Mouse (Mus musculus) ES-E14 (cell line): Measurements from ENCODE around the gene Reps1. TPM values are rescaled to one million over a fixed set of nuclear protein-coding genes. Genes with fewer than 3 reads are reported as not detected.

Experiments
- DNase-seq: peaks from one replicate; pipeline ENCODE4 v3.0.0-alpha.2; 2013; ENCODE audit warnings: low read depth, low spot score
- H3K27ac ChIP-seq: 2 replicates; pipeline ENCODE4 v1.5.1; 2012; ENCODE audit warnings: low read depth, mild to moderate bottlenecking, low read length, moderate library complexity, mixed read lengths; ENCODE audit not compliant: poor library complexity, insufficient read depth, severe bottlenecking
- H3K36me3 ChIP-seq: 2 replicates; pipeline ENCODE4 v1.6.1; 2012; ENCODE audit warnings: mild to moderate bottlenecking, low read length, moderate library complexity, mixed read lengths; ENCODE audit not compliant: control insufficient read depth, poor library complexity, insufficient read depth, severe bottlenecking
- H3K4me1 ChIP-seq, 2 experiments: fragments of 150-350 bp in 1 of 2; sonication (generic) in 1 of 2; 2 replicates each; pipeline ENCODE4 v1.6.1; 2012; ENCODE audit warnings: low read length in 2 of 2, mild to moderate bottlenecking in 1 of 2, mixed read lengths in 1 of 2; ENCODE audit not compliant: control insufficient read depth in 2 of 2, insufficient read depth in 2 of 2, poor library complexity in 1 of 2
- H3K4me3 ChIP-seq, 2 experiments: fragments of 150-350 bp in 1 of 2; sonication (generic) in 1 of 2; 2 replicates each; pipeline ENCODE4 v1.5.1; 2012; ENCODE audit warnings: low read length in 2 of 2, low read depth in 1 of 2, mild to moderate bottlenecking in 1 of 2, mixed read lengths in 1 of 2; ENCODE audit not compliant: insufficient read depth in 1 of 2, poor library complexity in 1 of 2, severe bottlenecking in 1 of 2
- H3K9ac ChIP-seq: 2 replicates; pipeline ENCODE4 v1.6.1; 2012; ENCODE audit warnings: low read depth, mild to moderate bottlenecking, low read length, mixed read lengths; ENCODE audit not compliant: poor library complexity, insufficient read depth, severe bottlenecking
- H3K9me3 ChIP-seq: fragments of 150-350 bp; sonication (generic); 2 replicates; pipeline ENCODE4 v1.6.1; 2012; ENCODE audit warnings: low read depth, mild to moderate bottlenecking, low read length; ENCODE audit not compliant: control insufficient read depth, insufficient read depth
- CHD2 ChIP-seq: IDR thresholded peaks from 2 replicates; pipeline ENCODE4 v1.6.1; 2014; ENCODE audit warnings: mild to moderate bottlenecking, low read depth, low read length, inconsistent platforms
- HCFC1 ChIP-seq: IDR thresholded peaks from 2 replicates; pipeline ENCODE4 v1.6.1; 2012; ENCODE audit warnings: low read length, inconsistent platforms, borderline replicate concordance; ENCODE audit not compliant: insufficient read depth
- MAFK ChIP-seq: IDR thresholded peaks from 2 replicates; pipeline ENCODE4 v1.6.1; 2014; ENCODE audit warnings: mild to moderate bottlenecking, low read depth, low read length, inconsistent platforms; ENCODE audit not compliant: insufficient read depth
- ZC3H11A ChIP-seq: IDR thresholded peaks from 2 replicates; pipeline ENCODE4 v1.6.1; 2012; ENCODE audit warnings: low read depth, mild to moderate bottlenecking, inconsistent platforms, low read length, borderline replicate concordance
- ZNF384 ChIP-seq: IDR thresholded peaks from 2 replicates; pipeline ENCODE4 v1.6.1; 2012; ENCODE audit warnings: low read depth, low read length, inconsistent platforms
- in situ Hi-C, 2 experiments: fragments of 600-800 bp; cut with MboI; formaldehyde crosslinking; loops; one replicate each; pipeline ENCODE4 v1.15.1; 2025; ENCODE audit warnings: low sequenced_read_pairs in 2 of 2, inconsistent platforms in 1 of 2; ENCODE audit not compliant: unreplicated experiment in 2 of 2
- total RNA-seq: library from RNA; depleted of rRNA; stranded (reverse); fragments of 300-350 nt; gene quantifications from 2 replicates; pipeline ENCODE4 v1.2.3, GENCODE M21; 2012

The Reps1 gene
- total RNA-seq, 1 experiment: 39.5 TPM

DNA sequence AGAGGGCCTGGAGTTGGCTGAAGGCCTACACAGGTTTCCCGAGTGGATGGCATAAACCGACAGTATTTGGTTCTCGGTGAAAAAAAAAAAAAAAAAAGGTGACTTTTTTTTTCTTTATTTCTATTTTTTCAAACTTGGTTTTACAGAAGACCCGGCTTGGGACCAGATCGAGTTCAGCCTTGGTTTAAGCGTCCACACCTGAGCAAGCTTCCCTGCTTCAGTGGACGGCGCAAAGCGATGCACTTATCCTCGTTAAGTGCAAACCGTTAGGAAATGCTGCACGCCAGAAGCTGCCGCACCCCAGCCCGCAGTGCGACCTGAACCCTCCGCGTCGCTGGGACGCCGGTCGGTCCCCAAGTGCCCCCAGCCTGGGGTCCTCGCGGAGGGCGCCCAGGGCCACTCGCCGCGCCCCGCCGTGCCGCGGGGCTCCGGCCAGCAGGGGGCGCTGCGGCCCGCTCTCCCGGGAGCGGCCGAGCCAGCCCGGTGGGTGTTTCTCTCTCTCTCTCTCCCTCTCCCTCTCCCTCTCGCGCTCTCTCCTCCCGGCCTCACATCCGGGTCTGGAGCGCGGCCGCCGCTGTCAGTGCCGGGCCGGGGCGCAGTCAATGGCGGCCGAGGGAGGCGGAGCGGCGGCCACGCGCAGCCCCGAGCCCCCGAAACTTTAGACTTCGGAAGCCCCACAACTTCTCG lies 509 bp upstream of the Reps1 start:
- Histone ChIP-seq H3K4me1 (peaks cover 0 to 3% of the 10 kb centered on the region in 2 experiments; a peak in 1 of 4 replicates), H3K36me3 (no peaks in the 10 kb centered on the region), H3K9ac (peak overlapping the region; percentile 97), H3K4me3 (peak overlapping the region; percentile 78 to 99), H3K9me3 (no peaks in the 10 kb centered on the region), H3K27ac (peak overlapping the region; percentile 44; the same call in 1 of the 2 replicates)
- in situ Hi-C loops: no loop called here
- peak; percentile 54 for DNase-seq
- TF ChIP-seq ZNF384 (peak; percentile 72), ZC3H11A (peak; percentile 23; the same call in 1 of the 2 replicates), MAFK (no peak), HCFC1 (no peak)

DNA sequence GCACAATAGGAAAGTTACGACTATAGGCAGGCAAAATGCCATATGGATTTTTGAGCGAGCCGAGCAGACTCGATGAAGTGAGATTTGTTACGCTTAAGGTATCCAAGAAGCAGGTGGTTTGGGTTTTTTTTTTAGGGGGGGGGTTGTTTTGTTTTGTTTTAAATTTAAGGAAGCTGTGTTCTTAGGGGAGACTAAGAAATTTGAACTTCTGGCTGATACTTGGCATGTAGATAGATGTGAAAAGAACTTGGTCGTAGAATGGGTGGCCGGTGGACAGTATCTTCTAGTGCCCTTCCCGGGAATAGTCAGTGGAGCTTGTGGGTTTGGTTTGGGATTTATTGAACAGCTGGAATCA lies 707 bp downstream of the Reps1 start:
- DNase-seq: no peak
- Histone ChIP-seq H3K27ac (no peak overlapping the region), H3K36me3 (no peaks in the 10 kb centered on the region), H3K4me1 (peaks cover 0 to 3% of the 10 kb centered on the region in 2 experiments; a peak in 2 of 4 replicates), H3K9me3 (no peaks in the 10 kb centered on the region), H3K9ac (peak overlapping the region; percentile 97), H3K4me3 (peak overlapping the region; percentile 78 to 99)
- in situ Hi-C loops: no loop called here
- no peak for TF ChIP-seq ZC3H11A
- TF ChIP-seq CHD2: no peak
- TF ChIP-seq HCFC1: no peak
- TF ChIP-seq ZNF384: no peak
- TF ChIP-seq MAFK: no peak

DNA sequence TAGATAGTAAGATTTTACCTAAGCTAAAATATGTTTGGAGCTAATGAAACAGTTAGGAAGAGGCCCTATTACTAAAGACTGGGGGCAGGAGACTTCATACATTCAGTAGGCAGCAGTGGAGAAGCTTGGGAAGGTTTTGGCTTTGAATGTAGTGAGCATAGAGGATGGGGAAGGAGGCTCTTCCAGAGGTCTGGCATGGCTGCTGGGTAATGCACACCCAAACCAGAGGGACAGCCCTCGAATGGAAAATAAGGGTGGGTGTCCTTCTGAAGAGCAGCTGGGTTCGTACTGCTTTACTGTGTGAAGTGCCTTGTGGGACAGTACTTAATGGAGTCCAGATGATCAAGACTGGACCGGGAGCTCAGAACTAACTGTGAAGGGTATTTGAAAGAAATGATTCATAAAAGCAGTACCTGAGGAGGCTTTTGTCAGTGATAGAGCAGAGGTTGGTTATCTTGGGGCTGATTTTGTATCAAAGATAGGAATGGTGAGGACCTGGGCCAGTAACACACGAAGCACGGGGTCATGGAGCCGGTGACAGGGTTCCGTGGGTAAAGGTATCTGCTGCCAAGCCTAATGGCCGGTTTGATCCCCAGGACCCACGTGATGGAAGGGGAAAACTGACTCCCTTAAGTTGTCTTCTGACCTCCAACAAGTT lies 3.1 kb downstream of the Reps1 start:
- Histone ChIP-seq H3K9me3 (no peaks in the 10 kb centered on the region), H3K36me3 (no peaks in the 10 kb centered on the region), H3K27ac (no peak overlapping the region), H3K4me3 (no peak overlapping the region), H3K9ac (no peak overlapping the region), H3K4me1 (peaks cover 0 to 3% of the 10 kb centered on the region in 2 experiments; a peak in 2 of 4 replicates)
- no peak for DNase-seq
- in situ Hi-C loops: no loop called here
- no peak for TF ChIP-seq HCFC1
- TF ChIP-seq CHD2: no peak
- TF ChIP-seq ZC3H11A: no peak
- no peak for TF ChIP-seq ZNF384
- TF ChIP-seq MAFK: no peak

DNA sequence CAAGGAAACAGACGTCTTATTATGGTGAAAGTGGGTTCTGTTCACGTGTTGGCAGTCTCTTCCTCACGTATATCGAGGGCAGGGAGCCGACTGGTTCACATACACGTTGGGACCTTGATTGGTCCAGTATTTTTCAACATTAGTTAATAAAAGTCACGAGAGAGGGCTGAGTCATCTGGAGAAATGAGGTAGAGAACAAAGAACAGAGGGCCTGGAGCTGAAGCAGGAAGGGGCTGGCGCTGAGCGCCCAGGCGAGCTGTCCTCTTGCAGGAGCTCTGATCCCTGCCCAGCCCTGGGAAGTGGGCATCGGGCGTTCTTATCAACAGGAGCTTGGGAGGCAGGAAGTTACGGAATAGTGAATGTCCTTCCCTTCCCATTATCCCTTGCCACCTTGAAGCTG lies 4.1 kb downstream of the Reps1 start:
- H3K27ac ChIP-seq: no peak overlapping the region
- H3K9me3 ChIP-seq: no peaks in the 10 kb centered on the region
- DNase-seq: no peak
- TF ChIP-seq MAFK: no peak
- TF ChIP-seq ZNF384: no peak
- no peak for TF ChIP-seq ZC3H11A
- no peak for TF ChIP-seq CHD2
- TF ChIP-seq HCFC1: no peak
- H3K4me3 ChIP-seq: no peak overlapping the region
- no peak overlapping the region for H3K9ac ChIP-seq
- H3K36me3 ChIP-seq: no peaks in the 10 kb centered on the region
- H3K4me1 ChIP-seq: peaks cover 0 to 3% of the 10 kb centered on the region in 2 experiments; a peak in 2 of 4 replicates
- in situ Hi-C loops: no loop called here
